Mouse (Mus musculus): ENCODE results near the gene Gm16506. TPM values are rescaled to one million over a fixed set of nuclear protein-coding genes. Genes with fewer than 3 reads are reported as not detected.
"Not testable (repeated sequence)": the region's sequence is repeated elsewhere in the genome, so short reads cannot be mapped to it uniquely, and the experiment has no call there.

Gm16506 gene
- polyA plus RNA-seq (2016; fragmentation: Nextera tagmentation; extraction: Ambion mirVana): not detected in 2 replicates

GRCm38 (mm10) chr14:43727385-43727784 is at the start of gene Gm16506:
Gene Gm16506, minus strand, starts transcription at chr14:43727485.
- not testable (repeated sequence) for H3K27me3 ChIP-seq (ENCODE audit: low read depth, poor library complexity, severe bottlenecking); H3K4me1 ChIP-seq; DNase-seq (ENCODE audit: low spot score); H3K4me3 ChIP-seq; H3K27ac ChIP-seq; H3K36me3 ChIP-seq; H3K9me3 ChIP-seq (replicated peaks)
- 85% methylated on average over 3 of the region's 3 CpGs for WGBS

- H3K27me3 ChIP-seq (ENCODE audit: low read depth, poor library complexity, severe bottlenecking); DNase-seq (ENCODE audit: low spot score); H3K27ac ChIP-seq; H3K4me3 ChIP-seq; H3K4me1 ChIP-seq; H3K9me3 ChIP-seq (replicated peaks); H3K36me3 ChIP-seq: not testable (repeated sequence)
- 82% methylated on average over 4 of the region's 4 CpGs for WGBS
These were observed 20.3 kb upstream of the Gm16506 start, which contains the start of gene Gm6526 for GRCm38 (mm10) chr14:43747566-43747965. Gene Gm6526, plus strand, starts transcription at chr14:43747866.

GRCm38 (mm10) chr14:43697621-43698020 is 29.7 kb downstream of the Gm16506 start, which contains the start of gene Gm7324:
Gene Gm7324, plus strand, starts transcription at chr14:43697828.
- not testable (repeated sequence) for H3K9me3 ChIP-seq (replicated peaks); DNase-seq (ENCODE audit: low spot score); H3K27me3 ChIP-seq (ENCODE audit: low read depth, poor library complexity, severe bottlenecking); H3K36me3 ChIP-seq; H3K27ac ChIP-seq; H3K4me1 ChIP-seq; H3K4me3 ChIP-seq
- 92% methylated on average over 4 of the region's 4 CpGs for WGBS

- not testable (repeated sequence) for H3K36me3 ChIP-seq; H3K9me3 ChIP-seq (replicated peaks); H3K4me3 ChIP-seq; H3K27ac ChIP-seq; H3K27me3 ChIP-seq (ENCODE audit: low read depth, poor library complexity, severe bottlenecking); DNase-seq (ENCODE audit: low spot score); H3K4me1 ChIP-seq
- WGBS: 83% methylated on average over 1 of the region's 2 CpGs
These were observed 50.2 kb downstream of the Gm16506 start, which contains the start of gene Gm8165 for GRCm38 (mm10) chr14:43677099-43677498. Gene Gm8165, minus strand, starts transcription at chr14:43677199.

Other genes starting within 250 kb of the Gm16506 start
- gene Gm5799, start 183.9 kb downstream of the Gm16506 start, polyA plus RNA-seq (2016; fragmentation: Nextera tagmentation; extraction: Ambion mirVana): not detected in 2 replicates
- not detected in 2 replicates for gene Gm17654, start 148.3 kb downstream of the Gm16506 start, polyA plus RNA-seq (2016; fragmentation: Nextera tagmentation; extraction: Ambion mirVana)
- gene Gm10375, start 119.5 kb downstream of the Gm16506 start, polyA plus RNA-seq (2016; fragmentation: Nextera tagmentation; extraction: Ambion mirVana): not detected in 2 replicates
- not detected in 2 replicates for gene Gm8165, start 50.3 kb downstream of the Gm16506 start, polyA plus RNA-seq (2016; fragmentation: Nextera tagmentation; extraction: Ambion mirVana)
- 1.5 and 1.7 TPM in 2 replicates for gene Gm7324, start 29.7 kb downstream of the Gm16506 start, polyA plus RNA-seq (2016; fragmentation: Nextera tagmentation; extraction: Ambion mirVana)
- not detected in 2 replicates for gene Gm6526, start 20.4 kb upstream of the Gm16506 start, polyA plus RNA-seq (2016; fragmentation: Nextera tagmentation; extraction: Ambion mirVana)
- gene Gm8180, start 57.3 kb upstream of the Gm16506 start, polyA plus RNA-seq (2016; fragmentation: Nextera tagmentation; extraction: Ambion mirVana): not detected in 2 replicates
- gene Ear1, start 148.0 kb upstream of the Gm16506 start, polyA plus RNA-seq (2016; fragmentation: Nextera tagmentation; extraction: Ambion mirVana): not detected in 2 replicates
- not detected in 2 replicates for gene Ear10, start 196.1 kb upstream of the Gm16506 start, polyA plus RNA-seq (2016; fragmentation: Nextera tagmentation; extraction: Ambion mirVana)
- 10.9 and 13.5 TPM in 2 replicates for gene Gm8113, start 197.9 kb upstream of the Gm16506 start, polyA plus RNA-seq (2016; fragmentation: Nextera tagmentation; extraction: Ambion mirVana)
- gene Ang5, start 229.6 kb upstream of the Gm16506 start, polyA plus RNA-seq (2016; fragmentation: Nextera tagmentation; extraction: Ambion mirVana): not detected in 2 replicates

All from limb, embryonic 10.5 days (tissue).